Mouse (Mus musculus) erythroblast, embryonic 14.5 days (primary cell): Measurements from ENCODE around the gene Zmym1.

Experiments used
- GATA1 ChIP-seq: IDR thresholded peaks from 2 replicates; pipeline ENCODE4 v1.6.1; 2012; ENCODE audit warnings: low read length, inconsistent platforms, mixed read lengths
- TAL1 ChIP-seq: IDR thresholded peaks from 3 replicates; pipeline ENCODE4 v1.6.1; 2012; ENCODE audit warnings: low read length, inconsistent platforms, mixed read lengths

GRCm38 (mm10) chr4:127053071-127053470 lies 7.9 kb downstream of the Zmym1 start:
- no peak for TF ChIP-seq GATA1
- no peak for TF ChIP-seq TAL1
